Mouse (Mus musculus) liver, postnatal 0 days (tissue): ENCODE measurements around the gene Tcf7l2. TPM values are rescaled to one million over a fixed set of nuclear protein-coding genes. Genes with fewer than 3 reads are reported as not detected.

ENCODE experiments used
- ATAC-seq: fragments of 200-750 bp; cut with Nextera tagmentation; 2 replicates; pipeline ENCODE4 v1.8.0; 2017; ENCODE audit warnings: mild to moderate bottlenecking, moderate library complexity
- DNase-seq: peaks from one replicate; pipeline ENCODE4 v3.0.0-alpha.2; 2016
- H3K27ac ChIP-seq: fragments of 300-500 bp; sonication (generic); 2 replicates; pipeline ENCODE4 v1.5.1; 2014; ENCODE audit warnings: antibody characterized with exemption, moderate library complexity, mild to moderate bottlenecking, low read depth
- H3K27me3 ChIP-seq: fragments of 300-500 bp; sonication (generic); 2 replicates; pipeline ENCODE4 v1.6.1; 2014; ENCODE audit warnings: low read length, control low read depth, mixed read lengths; ENCODE audit not compliant: insufficient read depth
- H3K36me3 ChIP-seq: fragments of 300-500 bp; sonication (generic); replicated peaks from 2 replicates; pipeline ENCODE4 v1.6.1; 2014; ENCODE audit warnings: mild to moderate bottlenecking, control low read depth, low read length, moderate library complexity, mixed read lengths; ENCODE audit not compliant: insufficient read depth
- H3K4me1 ChIP-seq: fragments of 300-500 bp; sonication (generic); 2 replicates; pipeline ENCODE4 v1.6.1; 2014; ENCODE audit warnings: antibody characterized with exemption, mild to moderate bottlenecking, control low read depth; ENCODE audit not compliant: insufficient read depth
- H3K4me2 ChIP-seq: fragments of 300-500 bp; sonication (generic); 2 replicates; pipeline ENCODE4 v1.6.1; 2014; ENCODE audit warnings: low read depth, mild to moderate bottlenecking, low read length, moderate library complexity, mixed read lengths
- H3K4me3 ChIP-seq: fragments of 300-500 bp; sonication (generic); 2 replicates; pipeline ENCODE4 v1.5.1; 2014; ENCODE audit warnings: low read depth, low read length
- H3K9ac ChIP-seq: fragments of 300-500 bp; sonication (generic); replicated peaks from 2 replicates; pipeline ENCODE4 v1.6.1; 2014; ENCODE audit warnings: mild to moderate bottlenecking, moderate library complexity
- H3K9me3 ChIP-seq: fragments of 300-500 bp; sonication (generic); 2 replicates; pipeline ENCODE4 v1.6.1; 2016; ENCODE audit warnings: mild to moderate bottlenecking, control low read depth, low read length, mixed read lengths
- CTCF ChIP-seq: sonication (generic); IDR thresholded peaks from 2 replicates; pipeline ENCODE4 v1.5.1; 2016; ENCODE audit warnings: antibody characterized with exemption, low read depth
- EP300 ChIP-seq: IDR thresholded peaks from 2 replicates; pipeline ENCODE4 v1.6.1; 2016; ENCODE audit warnings: antibody characterized with exemption, low read depth, mild to moderate bottlenecking
- WGBS: fragments of 180-500 bp; shearing (Covaris S2); extraction: QIAGEN DNeasy Blood & Tissue Kit; methylation state at CpG from one replicate; pipeline ENCODE4 v1.1.7; 2014; ENCODE audit not compliant: insufficient replicate concordance; 5-methylcytosine and 5-hydroxymethylcytosine counted together
- polyA plus RNA-seq: library from polyadenylated mRNA; unstranded; fragments of >200 nt; fragmentation: Nextera tagmentation; extraction: Ambion mirVana; gene quantifications from 2 replicates; pipeline ENCODE4 v1.2.1, GENCODE M21; 2015

The Tcf7l2 gene
- polyA plus RNA-seq, 1 experiment from 2014 or later, result 21.6 TPM

DNA sequence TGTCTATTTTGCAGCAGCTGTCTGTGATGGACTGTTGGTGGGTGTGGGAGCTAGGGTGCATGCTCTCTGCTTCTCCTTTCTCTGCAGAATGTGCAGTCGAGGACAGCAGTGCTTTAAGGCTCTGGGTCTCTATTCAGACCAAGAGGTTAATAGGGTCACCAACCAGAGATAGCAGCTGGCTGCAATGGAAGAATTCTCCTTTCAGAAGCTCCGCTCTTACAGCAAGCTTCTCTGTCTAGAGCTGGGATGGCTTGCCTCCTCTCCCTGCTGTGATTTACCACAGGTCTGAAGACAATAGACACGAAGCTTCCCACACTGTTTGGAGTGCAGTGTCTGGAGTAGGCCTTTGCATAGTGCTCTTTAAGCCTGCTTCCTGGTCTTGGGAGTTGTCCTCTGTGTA lies 48.2 kb downstream of the Tcf7l2 start:
- H3K4me3 ChIP-seq, result no peak overlapping the region
- H3K9me3 ChIP-seq, result no peaks in the 10 kb centered on the region
- no peak for ATAC-seq
- peaks cover 39% of the 10 kb centered on the region for H3K4me1 ChIP-seq
- TF ChIP-seq CTCF (no peak), EP300 (no peak)
- no peak for DNase-seq
- 50% methylated on average over 3 of the region's 3 CpGs for WGBS
- H3K27ac ChIP-seq, result no peak overlapping the region
- H3K9ac ChIP-seq, result no peak overlapping the region
- no peak overlapping the region for H3K4me2 ChIP-seq
- H3K36me3 ChIP-seq, result no peaks in the 10 kb centered on the region
- no peaks in the 10 kb centered on the region for H3K27me3 ChIP-seq

DNA sequence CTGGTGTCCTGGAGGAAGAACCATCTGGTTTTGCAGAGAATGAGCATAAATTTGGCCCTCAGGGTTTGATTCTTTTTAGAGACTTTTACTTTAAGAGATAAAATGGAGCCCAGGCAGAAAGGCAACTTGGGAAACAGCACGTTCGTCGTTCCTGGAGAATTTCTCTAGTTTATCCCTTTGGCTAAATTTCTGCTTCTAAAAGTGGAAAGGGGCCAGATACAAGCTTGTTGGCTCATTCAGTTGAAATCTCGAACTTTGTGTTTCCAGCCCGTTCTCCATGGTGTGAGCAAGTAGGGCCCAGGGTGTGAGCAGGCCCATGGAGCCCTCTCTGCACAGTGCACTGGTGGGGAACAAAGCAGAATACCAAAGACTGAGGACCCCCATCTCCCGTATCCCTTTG lies 49.7 kb downstream of the Tcf7l2 start:
- no peak for DNase-seq
- no peak for ATAC-seq
- no peak for TF ChIP-seq CTCF
- TF ChIP-seq EP300, result no peak
- WGBS, result 64% methylated on average over 6 of the region's 6 CpGs
- Histone ChIP-seq H3K4me2 (no peak overlapping the region), H3K9me3 (no peaks in the 10 kb centered on the region), H3K9ac (no peak overlapping the region), H3K36me3 (no peaks in the 10 kb centered on the region), H3K27me3 (no peaks in the 10 kb centered on the region), H3K4me1 (peaks cover 39% of the 10 kb centered on the region), H3K4me3 (no peak overlapping the region), H3K27ac (no peak overlapping the region)

DNA sequence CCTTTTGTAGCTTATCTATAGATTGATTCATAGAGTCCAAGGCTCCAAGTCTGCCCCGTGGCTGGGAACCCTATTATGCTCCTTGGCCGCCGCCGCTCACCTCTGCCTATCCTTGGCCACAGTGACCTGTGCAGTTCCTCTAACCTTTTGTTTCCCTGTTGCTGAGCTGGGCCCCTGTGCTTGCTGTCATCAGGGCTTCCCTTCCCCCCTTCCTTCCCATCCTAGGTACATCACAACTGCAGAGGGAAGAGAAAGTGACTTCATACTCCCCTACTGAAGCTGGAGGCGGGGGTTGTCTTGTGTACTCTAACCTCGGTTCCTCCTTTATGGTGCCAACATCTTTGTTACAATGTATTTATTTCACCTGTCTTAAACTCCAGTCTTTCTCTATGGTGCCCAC lies 50.3 kb downstream of the Tcf7l2 start:
- TF ChIP-seq EP300 (no peak), CTCF (no peak)
- H3K9ac ChIP-seq, result no peak overlapping the region
- no peak overlapping the region for H3K27ac ChIP-seq
- no peaks in the 10 kb centered on the region for H3K9me3 ChIP-seq
- no peak overlapping the region for H3K4me3 ChIP-seq
- no peaks in the 10 kb centered on the region for H3K27me3 ChIP-seq
- H3K4me1 ChIP-seq, result peaks cover 39% of the 10 kb centered on the region
- H3K36me3 ChIP-seq, result no peaks in the 10 kb centered on the region
- no peak for DNase-seq
- no peak overlapping the region for H3K4me2 ChIP-seq
- 68% methylated on average over 6 of the region's 6 CpGs for whole genome bisulfite sequencing
- ATAC-seq, result no peak; the same call in 1 of the 2 replicates

DNA sequence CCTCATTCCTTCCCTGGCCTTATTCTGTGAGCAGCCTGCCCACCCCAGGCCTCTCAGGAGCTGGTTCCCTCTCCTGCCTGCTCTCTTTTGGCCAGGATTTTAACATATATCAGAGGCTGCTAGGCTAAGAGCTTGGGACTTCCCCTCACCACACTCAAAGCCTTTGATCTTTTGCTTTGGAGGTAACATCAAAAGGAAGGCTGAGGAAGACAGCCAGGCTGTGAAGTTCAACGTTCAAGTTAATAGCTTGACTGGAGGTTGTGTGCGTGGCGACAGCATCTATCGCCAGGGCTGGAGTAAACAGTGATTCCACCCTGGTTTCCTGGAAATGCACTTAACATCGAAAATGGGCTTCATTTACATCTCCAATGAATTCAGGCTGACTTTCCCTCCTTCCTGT lies 51.0 kb downstream of the Tcf7l2 start:
- WGBS, result 45% methylated on average over 5 of the region's 5 CpGs
- Histone ChIP-seq H3K36me3 (no peaks in the 10 kb centered on the region), H3K9me3 (no peaks in the 10 kb centered on the region), H3K4me1 (peaks cover 40% of the 10 kb centered on the region), H3K9ac (no peak overlapping the region), H3K27me3 (no peaks in the 10 kb centered on the region), H3K4me3 (no peak overlapping the region), H3K27ac (no peak overlapping the region; the same call in none of the 2 replicates), H3K4me2 (peak overlapping the region; percentile 56)
- no peak for DNase-seq
- TF ChIP-seq EP300, result no peak
- no peak for TF ChIP-seq CTCF
- ATAC-seq, result no peak

DNA sequence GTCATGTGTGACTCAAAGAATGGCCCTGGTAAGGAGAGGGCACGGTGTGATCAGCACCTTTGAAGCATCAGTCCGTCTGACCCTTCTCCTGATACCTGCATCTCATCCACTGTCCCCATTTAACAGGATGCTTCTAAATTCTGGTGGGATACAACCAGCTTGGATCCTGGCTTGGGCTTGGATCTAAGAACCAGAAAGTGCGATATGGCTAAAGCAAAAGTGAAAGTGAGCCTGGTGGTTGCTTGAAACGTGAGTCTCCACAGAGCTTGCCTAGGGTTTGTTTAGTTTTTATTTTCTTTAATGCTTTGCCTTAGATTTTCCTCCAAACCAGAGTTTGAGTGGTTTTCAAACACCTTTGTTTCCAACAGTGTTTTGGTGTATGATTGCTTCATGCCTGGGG lies 51.4 kb downstream of the Tcf7l2 start:
- Histone ChIP-seq H3K4me2 (peak overlapping the region; percentile 56), H3K9me3 (no peaks in the 10 kb centered on the region), H3K4me1 (peaks cover 44% of the 10 kb centered on the region), H3K27me3 (no peaks in the 10 kb centered on the region), H3K36me3 (no peaks in the 10 kb centered on the region), H3K27ac (no peak overlapping the region; the same call in 1 of the 2 replicates), H3K9ac (no peak overlapping the region), H3K4me3 (no peak overlapping the region)
- DNase-seq (no peak), ATAC-seq (no peak)
- TF ChIP-seq EP300 (no peak), CTCF (no peak)
- 36% methylated on average over 4 of the region's 4 CpGs for WGBS

DNA sequence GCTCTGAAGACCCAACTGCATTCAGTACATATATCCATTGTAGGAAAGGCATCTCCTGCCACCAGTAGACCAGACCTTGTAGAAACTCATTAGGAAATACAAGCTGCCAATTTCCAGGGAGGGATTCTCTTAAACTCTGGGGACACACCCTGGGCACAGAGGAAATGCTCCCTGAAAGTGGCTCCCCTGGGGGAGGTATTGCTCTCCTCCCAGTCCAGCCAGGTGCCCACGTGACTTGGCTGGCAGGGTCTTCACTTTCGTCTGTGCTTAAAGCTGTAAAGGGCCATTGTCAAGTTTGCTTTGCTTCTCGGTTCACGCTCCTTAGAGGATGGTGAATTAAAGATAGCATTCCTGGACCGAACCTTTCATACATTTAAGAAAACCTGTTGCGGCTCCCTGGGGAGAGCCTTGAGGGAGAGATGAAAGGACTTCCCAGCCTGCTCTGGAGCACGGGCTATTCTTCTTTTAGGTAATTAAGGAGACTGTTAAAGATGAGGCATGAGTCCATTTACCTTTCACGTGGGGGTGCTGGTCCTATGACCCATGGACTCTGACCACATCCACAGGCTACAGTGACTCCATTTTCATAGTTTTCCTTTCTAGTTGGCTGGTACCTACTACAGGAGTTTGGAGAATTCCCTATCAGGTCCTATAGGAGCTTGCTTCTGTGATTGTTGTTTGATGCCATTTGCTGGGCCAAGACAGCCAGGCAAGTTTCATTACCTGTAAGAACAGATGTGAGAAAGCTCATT lies 52.8 kb downstream of the Tcf7l2 start:
- Histone ChIP-seq H3K9me3 (no peaks in the 10 kb centered on the region), H3K4me1 (peaks cover 43% of the 10 kb centered on the region), H3K36me3 (no peaks in the 10 kb centered on the region), H3K27ac (no peak overlapping the region), H3K9ac (no peak overlapping the region), H3K27me3 (no peaks in the 10 kb centered on the region), H3K4me2 (no peak overlapping the region), H3K4me3 (no peak overlapping the region)
- DNase-seq (no peak), ATAC-seq (no peak)
- WGBS, result 72% methylated on average over 8 of the region's 8 CpGs
- TF ChIP-seq CTCF (no peak), EP300 (no peak)
